Mouse (Mus musculus) gastrocnemius, adult 18-20 months (tissue): ENCODE data around the gene Pip. TPM values are rescaled to one million over a fixed set of nuclear protein-coding genes. Genes with fewer than 3 reads are reported as not detected.

Source experiments
- DNase-seq: peaks from one replicate; pipeline ENCODE4 v3.0.0; 2021; ENCODE audit warnings: low spot score
- long read RNA-seq, 2 experiments: library from polyadenylated mRNA; stranded (forward); transcript quantifications; one replicate each; pipeline ENCODE4 v2.0.0; 2021
- total RNA-seq, 2 experiments: library from RNA; stranded (reverse); gene quantifications; 2 replicates each; pipeline ENCODE4 v1.2.3; 2021

The Pip gene
- total RNA-seq: not detected
- long read RNA-seq, experiment 1: 0 reads
- long read RNA-seq, experiment 2: 0 reads

DNA sequence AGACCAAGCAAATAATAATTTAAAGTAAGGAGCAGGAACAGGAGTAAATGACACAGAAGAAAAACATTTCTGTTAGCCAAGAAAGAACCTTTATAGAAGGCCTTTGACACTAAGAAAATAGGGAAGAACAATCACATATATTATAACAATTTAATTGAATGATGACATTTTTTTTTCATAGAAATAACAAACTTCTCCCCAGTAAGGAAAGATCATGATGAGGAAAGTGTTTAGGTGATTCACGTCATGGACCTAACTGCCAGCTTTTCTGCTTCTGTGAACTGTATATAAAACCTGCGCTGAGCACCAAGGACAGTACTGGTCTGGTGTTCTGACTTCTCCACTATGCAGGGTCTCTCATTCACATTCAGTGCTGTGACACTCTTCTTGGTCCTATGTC is at the start of gene Pip:
Pip (plus strand) TSS at position 301 of the 400 bp plus-strand sequence.
- no peak for DNase-seq

DNA sequence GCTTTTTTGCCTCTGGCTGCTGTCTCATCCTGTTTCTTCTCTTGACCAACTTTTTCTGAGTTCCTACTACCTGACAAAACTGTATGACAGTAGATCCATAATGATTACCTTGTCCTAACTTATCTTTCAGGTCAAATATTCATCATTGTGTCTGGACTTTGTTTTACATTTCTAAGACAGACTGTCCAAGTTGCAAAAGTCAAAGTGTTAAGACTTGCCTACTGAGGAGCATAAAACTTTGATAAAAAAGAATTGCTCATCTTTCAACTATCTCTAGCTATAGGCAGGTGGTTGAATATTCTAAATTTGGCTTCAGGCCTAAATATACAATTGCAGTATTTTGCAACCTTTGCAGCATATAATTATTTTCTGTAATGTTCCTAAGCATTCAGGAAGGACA is 23.2 kb upstream of the Pip start:
- no peak for DNase-seq

GRCm38 (mm10) chr6:41829516-41829915 is 17.8 kb upstream of the Pip start:
- DNase-seq: no peak

- DNase-seq: no peak
Observed at GRCm38 (mm10) chr6:41852689-41853088, 5.4 kb downstream of the Pip start, which contains the start of gene Sval2. Sval2 (plus strand) TSS chr6:41852989.

- no peak for DNase-seq
Observed at GRCm38 (mm10) chr6:41864038-41864437, 16.7 kb downstream of the Pip start.

Other genes with a start within 250 kb of the Pip start
- under 1 TPM; 0.76 to 0.91 TPM for gene Ephb6, start 242.1 kb upstream of the Pip start, total RNA-seq
- gene Trpv6, start 211.1 kb upstream of the Pip start, total RNA-seq: not detected
- gene Trpv5, start 166.8 kb upstream of the Pip start, total RNA-seq: not detected
- gene Llcfc1, start 163.1 kb upstream of the Pip start, total RNA-seq: not detected
- gene Kel, start 143.2 kb upstream of the Pip start, total RNA-seq: not detected
- not detected for gene Olfr459, start 72.4 kb upstream of the Pip start, total RNA-seq
- gene Sval2, start 5.5 kb downstream of the Pip start, total RNA-seq: not detected
- gene Sval1, start 104.1 kb downstream of the Pip start, total RNA-seq: not detected
- gene Sval3, start 120.6 kb downstream of the Pip start, total RNA-seq: not detected
- gene Sva, start 190.9 kb downstream of the Pip start, total RNA-seq: not detected